Mouse (Mus musculus): ENCODE measurements around the gene Hsd11b1.

DNA sequence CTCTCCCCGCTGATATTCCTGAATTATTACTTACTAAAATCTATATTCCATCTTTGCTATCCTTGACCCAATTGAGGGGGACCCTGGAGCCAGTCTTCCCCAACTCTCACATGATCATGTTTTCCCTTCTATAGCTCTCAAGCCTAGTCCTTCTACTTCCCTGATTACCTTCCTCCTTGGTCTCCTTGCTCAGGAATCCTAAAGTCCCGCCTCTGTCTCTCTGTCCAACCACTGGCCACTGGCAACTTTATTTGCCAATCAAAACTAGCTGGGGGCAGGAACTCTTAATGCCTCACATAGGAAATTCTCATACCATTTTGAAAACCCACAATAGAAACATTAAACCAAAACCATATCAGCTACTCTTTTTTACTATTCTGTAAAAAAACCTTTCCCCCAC lies 17.5 kb upstream of the Hsd11b1 start:
- TF ChIP-seq CTCF (IDR thresholded peaks at IDR 0.05; ENCODE audit: low read depth) (no peak), EP300 (IDR thresholded peaks at IDR 0.05; ENCODE audit: low read depth) (no peak)

Data from heart, postnatal 0 days (tissue).